Mouse (Mus musculus) bone marrow macrophage, adult 2 months (primary cell): ENCODE results near the gene Lyg2.

Source experiments
- CTCF ChIP-seq: IDR thresholded peaks from 2 replicates; pipeline ENCODE4 v1.5.1; 2012; ENCODE audit warnings: low read depth, mild to moderate bottlenecking, low read length, moderate library complexity
- POLR2A ChIP-seq: IDR thresholded peaks from 2 replicates; pipeline ENCODE4 v1.6.1; 2012; ENCODE audit warnings: mild to moderate bottlenecking, low read depth, low read length, borderline replicate concordance

DNA sequence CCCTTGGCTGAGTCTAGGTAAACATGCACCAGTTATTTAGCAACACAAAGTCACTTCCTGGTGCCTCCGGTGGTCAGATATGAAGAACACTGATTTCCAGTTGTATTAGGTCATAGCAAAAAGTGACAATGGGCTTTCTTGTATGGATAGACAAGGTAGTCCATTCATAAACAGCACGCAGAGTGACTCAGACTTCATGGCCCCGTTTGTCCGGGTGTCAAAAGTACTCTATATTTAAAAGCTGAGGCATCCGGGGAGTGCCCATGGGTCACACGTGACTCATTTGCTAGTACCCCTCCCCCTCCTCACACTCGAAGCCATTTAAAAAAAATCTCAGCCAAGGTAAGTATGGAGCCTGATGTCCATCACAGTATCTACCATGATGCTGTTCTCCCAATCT is 38.5 kb upstream of the Lyg2 start:
- TF ChIP-seq POLR2A (no peak), CTCF (no peak)
